Mouse (Mus musculus): Measurements from ENCODE around the gene Comtd1.

Gene Comtd1

GRCm38 (mm10) chr14:21846827-21847380 is 1.9 kb downstream of the Comtd1 start:
- POLR2A ChIA-PET: interaction anchor here (0.6 to 19.8 kb wide), 42 partner anchors 9 to 794 kb away, joined by 3 to 359 read pairs (median 5); partner anchors contain the start of genes Adk (in 2 of the 4), Ap3m1 (in 2 of the 4), Dusp13 (in 2 of the 4) and Kat6b (in 1 of the 4)

GRCm38 (mm10) chr14:21843263-21843662 is 5.5 kb downstream of the Comtd1 start:
- ChIA-PET POLR2A (interaction anchor here in 3 of 4 experiments (1.0 to 19.8 kb wide), 5 partner anchors 6 to 26 kb away, joined by 4 to 359 read pairs (median 42); partner anchors contain the start of gene Comtd1 (in 1 of the 3)), CTCF (no interaction called here)

More at GRCm38 (mm10) chr14:21846827-21847380, 1.9 kb downstream of the Comtd1 start:
- CTCF ChIA-PET: interaction anchor here in 2 of 4 experiments (0.6 to 4.2 kb wide), 9 partner anchors 14 to 771 kb away, joined by 3 to 27 read pairs (median 3); no protein-coding TSS in a partner anchor

GRCm38 (mm10) chr14:21841819-21842592 is 6.8 kb downstream of the Comtd1 start:
- POLR2A ChIA-PET: interaction anchor here in 3 of 4 experiments (0.6 to 19.8 kb wide), 9 partner anchors 6 to 263 kb away, joined by 3 to 359 read pairs (median 4); partner anchors contain the start of gene Comtd1 (in 1 of the 3)
- CTCF ChIA-PET: interaction anchor here in 2 of 4 experiments (0.7 kb wide), 3 partner anchors 12 to 241 kb away, joined by 3 read pairs; no protein-coding TSS in a partner anchor

GRCm38 (mm10) chr14:21838336-21839017 is 10.3 kb downstream of the Comtd1 start:
- ChIA-PET POLR2A (interaction anchor here in 3 of 4 experiments (1.2 to 16.9 kb wide), 5 partner anchors 8 to 786 kb away, joined by 3 to 359 read pairs (median 23); partner anchors contain the start of genes Adk (in 1 of the 3), Ap3m1 (in 1 of the 3) and Comtd1 (in 1 of the 3)), CTCF (interaction anchor here in 2 of 4 experiments (0.7 kb wide), 2 partner anchors 9 to 87 kb away, joined by 3 to 4 read pairs; partner anchors contain the start of gene Dusp13 (in 1 of the 2))

- CTCF ChIA-PET: interaction anchor here in 3 of 4 experiments (0.6 to 2.4 kb wide), 7 partner anchors 16 to 232 kb away, joined by 3 to 12 read pairs (median 5); no protein-coding TSS in a partner anchor
These were observed 16.9 kb downstream of the Comtd1 start for GRCm38 (mm10) chr14:21831830-21832403.

GRCm38 (mm10) chr14:21830876-21831767 is 17.7 kb downstream of the Comtd1 start:
- ChIA-PET POLR2A (interaction anchor here (0.6 to 16.9 kb wide), 38 partner anchors 9 to 902 kb away, joined by 3 to 359 read pairs (median 4); partner anchors contain the start of genes Dusp13 (in 3 of the 4), Comtd1 (in 2 of the 4), Adk (in 1 of the 4) and Ap3m1 (in 1 of the 4)), CTCF (interaction anchor here in 2 of 4 experiments (0.6 to 2.4 kb wide), 4 partner anchors 10 to 23 kb away, joined by 3 to 8 read pairs (median 3); no protein-coding TSS in a partner anchor)

More at GRCm38 (mm10) chr14:21831830-21832403, 16.9 kb downstream of the Comtd1 start:
- POLR2A ChIA-PET: interaction anchor here (0.7 to 16.9 kb wide), 39 partner anchors 9 to 1687 kb away, joined by 3 to 359 read pairs (median 4); partner anchors contain the start of genes Dusp13 (in 3 of the 4), Adk (in 2 of the 4), Ap3m1 (in 2 of the 4) and Comtd1 (in 2 of the 4)

- ChIA-PET POLR2A (interaction anchor here in 2 of 4 experiments (0.5 to 3.4 kb wide), 9 partner anchors 8 to 299 kb away, joined by 3 to 15 read pairs (median 5); no protein-coding TSS in a partner anchor), CTCF (interaction anchor here in 1 of 4 experiments (1.0 kb wide), 1 partner anchor 15 kb away, joined by 3 read pairs; no protein-coding TSS in a partner anchor)
These were observed 22.8 kb downstream of the Comtd1 start for GRCm38 (mm10) chr14:21825786-21826491.

GRCm38 (mm10) chr14:21824938-21825337 is 23.8 kb downstream of the Comtd1 start, which contains the start of gene Vdac2:
TSS of gene Vdac2 (plus strand) at chr14:21825238.
- POLR2A ChIA-PET: interaction anchor here in 1 of 4 experiments (0.5 to 3.4 kb wide), 6 partner anchors 13 to 298 kb away, joined by 3 to 15 read pairs (median 4); no protein-coding TSS in a partner anchor
- CTCF ChIA-PET: no interaction called here

- CTCF ChIA-PET: no interaction called here
- POLR2A ChIA-PET: interaction anchor here in 3 of 4 experiments (0.6 to 1.8 kb wide), 4 partner anchors 29 to 771 kb away, joined by 3 to 4 read pairs (median 4); partner anchors contain the start of genes Adk (in 1 of the 3) and Ap3m1 (in 1 of the 3)
These were observed 24.9 kb downstream of the Comtd1 start for GRCm38 (mm10) chr14:21823897-21824296.

GRCm38 (mm10) chr14:21822795-21823374 is 25.9 kb downstream of the Comtd1 start:
- CTCF ChIA-PET: interaction anchor here in 3 of 4 experiments (0.6 to 1.5 kb wide), 4 partner anchors 10 to 1606 kb away, joined by 3 to 9 read pairs (median 4); no protein-coding TSS in a partner anchor

GRCm38 (mm10) chr14:21822307-21822706 is 26.5 kb downstream of the Comtd1 start:
- CTCF ChIA-PET: interaction anchor here in 3 of 4 experiments (0.6 to 1.5 kb wide), 3 partner anchors 10 to 1607 kb away, joined by 3 to 6 read pairs (median 5); no protein-coding TSS in a partner anchor
- POLR2A ChIA-PET: interaction anchor here in 2 of 4 experiments (0.6 to 3.6 kb wide), 12 partner anchors 8 to 770 kb away, joined by 3 to 17 read pairs (median 4); partner anchors contain the start of genes Adk (in 1 of the 2) and Ap3m1 (in 1 of the 2)

More at GRCm38 (mm10) chr14:21822795-21823374, 25.9 kb downstream of the Comtd1 start:
- POLR2A ChIA-PET: interaction anchor here in 3 of 4 experiments (0.6 to 3.6 kb wide), 11 partner anchors 7 to 770 kb away, joined by 3 to 17 read pairs (median 4); partner anchors contain the start of genes Adk (in 1 of the 3) and Ap3m1 (in 1 of the 3)

- POLR2A ChIA-PET: interaction anchor here in 3 of 4 experiments (1.0 to 3.6 kb wide), 5 partner anchors 9 to 11 kb away, joined by 3 to 17 read pairs (median 4); no protein-coding TSS in a partner anchor
- CTCF ChIA-PET: interaction anchor here in 2 of 4 experiments (0.9 to 1.2 kb wide), 2 partner anchors 10 to 16 kb away, joined by 3 read pairs; no protein-coding TSS in a partner anchor
These were observed 27.8 kb downstream of the Comtd1 start for GRCm38 (mm10) chr14:21820880-21821505.

- POLR2A ChIA-PET: interaction anchor here in 2 of 4 experiments (0.9 to 4.8 kb wide), 10 partner anchors 11 to 66 kb away, joined by 3 to 23 read pairs (median 4); partner anchors contain the start of genes Comtd1 (in 1 of the 2) and Dusp13 (in 1 of the 2)
- CTCF ChIA-PET: interaction anchor here in 1 of 4 experiments (0.6 to 0.7 kb wide), 2 partner anchors 11 to 18 kb away, joined by 3 read pairs; no protein-coding TSS in a partner anchor
These were observed 31.3 kb downstream of the Comtd1 start for GRCm38 (mm10) chr14:21817453-21817852.

GRCm38 (mm10) chr14:21816255-21816654 is 32.5 kb downstream of the Comtd1 start:
- ChIA-PET POLR2A (interaction anchor here in 2 of 4 experiments (0.7 to 4.8 kb wide), 5 partner anchors 12 to 31 kb away, joined by 4 to 23 read pairs (median 7); partner anchors contain the start of gene Comtd1 (in 1 of the 2)), CTCF (no interaction called here)
